In genomic region chrX:145411425-145411824, GRCm38 (mm10) we compare ENCODE assay signal across 20 mouse cellular contexts.
A peak's percentile ranks its signal among the peaks of the same experiment; 100 is the strongest.
DNase-seq lines count a peak whose midpoint lies in the region; ATAC-seq and TF ChIP-seq lines count a peak whose summit lies in the region.
"Had no signal": no experiment of that assay in that cellular context is flagged by ENCODE, and none has a peak within 500 bp of the region (broad histone marks: within the 10 kb centered on the region; RNA-seq: fewer than 3 reads in every experiment).

No protein-coding gene starts in this region.

- no peak overlapping the region for H3K27ac ChIP-seq in hindbrain, postnatal 0 days
- H3K27ac ChIP-seq in hindbrain, embryonic 14.5 days: no peak overlapping the region
- H3K27ac ChIP-seq in lung, postnatal 0 days (ENCODE audit: low read length): no peak overlapping the region
- H3K27ac ChIP-seq: embryonic facial prominence, embryonic 13.5 days; layer of hippocampus, adult 2 months; midbrain, embryonic 10.5 days had no signal

- H3K4me1 ChIP-seq in hindbrain, postnatal 0 days (ENCODE audit: insufficient read depth, low read length): no peaks in the 10 kb centered on the region
- no peaks in the 10 kb centered on the region for H3K4me1 ChIP-seq in hindbrain, embryonic 14.5 days (replicated peaks; ENCODE audit: control insufficient read depth, insufficient read depth, low read length)
- H3K4me1 ChIP-seq in lung, postnatal 0 days (ENCODE audit: insufficient read depth, low read depth, low read length): no peaks in the 10 kb centered on the region
- H3K4me1 ChIP-seq: embryonic facial prominence, embryonic 13.5 days; midbrain, embryonic 10.5 days had no signal

- TF ChIP-seq CTCF in hindbrain, postnatal 0 days (IDR thresholded peaks at IDR 0.05; ENCODE audit: low read depth): no peak
- no peak for TF ChIP-seq CTCF in lung, postnatal 0 days (IDR thresholded peaks at IDR 0.05)

- no peak for ATAC-seq in hindbrain, postnatal 0 days
- no peak for ATAC-seq in hindbrain, embryonic 14.5 days (ENCODE audit: low FRiP score)
- ATAC-seq in lung, postnatal 0 days: no peak
- ATAC-seq: forebrain, postnatal 0 days; intestine, postnatal 0 days had no signal

- TF ChIP-seq EP300 in lung, postnatal 0 days (IDR thresholded peaks at IDR 0.05): no peak

- no peak overlapping the region for H3K4me2 ChIP-seq in hindbrain, postnatal 0 days (ENCODE audit: low read depth, low read length)
- H3K4me2 ChIP-seq in hindbrain, embryonic 14.5 days (replicated peaks): no peak overlapping the region
- no peak overlapping the region for H3K4me2 ChIP-seq in lung, postnatal 0 days (replicated peaks; ENCODE audit: low read depth, low read length)
- H3K4me2 ChIP-seq: embryonic facial prominence, embryonic 13.5 days had no signal

- H3K9me3 ChIP-seq in hindbrain, postnatal 0 days (ENCODE audit: low read length): no peaks in the 10 kb centered on the region
- H3K9me3 ChIP-seq in hindbrain, embryonic 14.5 days (ENCODE audit: control insufficient read depth, low read length): no peaks in the 10 kb centered on the region
- H3K9me3 ChIP-seq in lung, postnatal 0 days (ENCODE audit: low read length): no peaks in the 10 kb centered on the region
- H3K9me3 ChIP-seq: embryonic facial prominence, embryonic 13.5 days; midbrain, embryonic 10.5 days had no signal

- H3K4me3 ChIP-seq in hindbrain, postnatal 0 days (ENCODE audit: low read length): no peak overlapping the region
- no peak overlapping the region for H3K4me3 ChIP-seq in hindbrain, embryonic 14.5 days (replicated peaks; ENCODE audit: low read length)
- H3K4me3 ChIP-seq in lung, postnatal 0 days (ENCODE audit: low read depth, low read length): no peak overlapping the region
- H3K4me3 ChIP-seq: embryonic facial prominence, embryonic 13.5 days; layer of hippocampus, adult 2 months; midbrain, embryonic 10.5 days had no signal

- H3K9ac ChIP-seq in hindbrain, postnatal 0 days (replicated peaks; ENCODE audit: low read length): no peak overlapping the region
- H3K9ac ChIP-seq in hindbrain, embryonic 14.5 days: no peak overlapping the region
- no peak overlapping the region for H3K9ac ChIP-seq in lung, postnatal 0 days (replicated peaks; ENCODE audit: low read depth)
- H3K9ac ChIP-seq: embryonic facial prominence, embryonic 13.5 days; forebrain, postnatal 0 days had no signal

- no peaks in the 10 kb centered on the region for H3K27me3 ChIP-seq in hindbrain, postnatal 0 days (ENCODE audit: insufficient read depth, low read length)
- no peaks in the 10 kb centered on the region for H3K27me3 ChIP-seq in hindbrain, embryonic 14.5 days (ENCODE audit: control insufficient read depth, insufficient read depth, low read length)
- H3K27me3 ChIP-seq in lung, postnatal 0 days (replicated peaks; ENCODE audit: insufficient read depth, low read length): no peaks in the 10 kb centered on the region

- no peaks in the 10 kb centered on the region for H3K36me3 ChIP-seq in hindbrain, postnatal 0 days (ENCODE audit: insufficient read depth, low read length)
- H3K36me3 ChIP-seq in hindbrain, embryonic 14.5 days (replicated peaks; ENCODE audit: control insufficient read depth, insufficient read depth): no peaks in the 10 kb centered on the region
- H3K36me3 ChIP-seq in lung, postnatal 0 days (ENCODE audit: insufficient read depth, low read length): no peaks in the 10 kb centered on the region
- H3K36me3 ChIP-seq: embryonic facial prominence, embryonic 13.5 days; midbrain, embryonic 10.5 days had no signal

- 34% methylated on average over 6 of the region's 6 CpGs for WGBS in hindbrain, postnatal 0 days
- 37% methylated on average over 6 of the region's 6 CpGs for WGBS in hindbrain, embryonic 14.5 days
- 35% methylated on average over 6 of the region's 6 CpGs for WGBS in lung, postnatal 0 days

- DNase-seq in cerebellum, adult 9-11 months: peak; percentile 2
- DNase-seq in cerebellum, postnatal 25 days: no peak
- peak; percentile 1 for DNase-seq in hindbrain, postnatal 0 days (ENCODE audit: low spot score)
- DNase-seq in hindbrain, embryonic 14.5 days (ENCODE audit: low spot score): no peak
- peak; percentile 28 for DNase-seq in lung, postnatal 0 days (ENCODE audit: low spot score)
- no peak for DNase-seq in lung, postnatal 14 days
- DNase-seq in retina, embryonic 14.5 days (ENCODE audit: low spot score): peak; percentile 37
- DNase-seq in right cerebral cortex, adult 18-20 months: no peak
- DNase-seq: adrenal gland, adult 2 months; cerebellum, adult 11-12 months; cerebellum, postnatal 14 days; forebrain, postnatal 0 days; gastrocnemius, postnatal 25 days; heart, adult 18-20 months; heart, postnatal 36 days; kidney, postnatal 25 days had no signal

Comparison
In these comparisons a context has a peak if more than half of its experiments do, and no peak if none do; other contexts are left out.
1. DNase-seq: peak in cerebellum, adult 9-11 months (single experiment), hindbrain, postnatal 0 days (single experiment), lung, postnatal 0 days (single experiment) and retina, embryonic 14.5 days (single experiment); none in cerebellum, postnatal 25 days (0 of 2), hindbrain, embryonic 14.5 days (single experiment), lung, postnatal 14 days (single experiment) and right cerebral cortex, adult 18-20 months (single experiment).